Mouse (Mus musculus) gastrocnemius, postnatal 36 days (tissue): ENCODE measurements around the gene Sgk1. TPM values are rescaled to one million over a fixed set of nuclear protein-coding genes. Genes with fewer than 3 reads are reported as not detected.

ENCODE experiments used
- DNase-seq, 2 experiments: peaks; one replicate each; pipeline ENCODE4 v3.0.0; 2022
- intact Hi-C: fragments of 180-260 bp; cut with DNase I; formaldehyde crosslinking; loops from one replicate; pipeline ENCODE4 v1.15.1; 2025
- total RNA-seq, 2 experiments: library from RNA; stranded (reverse); gene quantifications; 2 replicates each; pipeline ENCODE4 v1.2.3; 2021

Sgk1 gene
- total RNA-seq, 2 experiments from 2014 or later = 192 to 226 TPM

GRCm38 (mm10) chr10:21994431-21994914 lies 112.5 kb downstream of the Sgk1 start:
- intact Hi-C loops = loop anchor here (1.0 to 5.0 kb wide), 3 partner anchors 137 to 392 kb away; no protein-coding TSS in a partner anchor
- peak; percentile 98 to 99 for DNase-seq

DNA sequence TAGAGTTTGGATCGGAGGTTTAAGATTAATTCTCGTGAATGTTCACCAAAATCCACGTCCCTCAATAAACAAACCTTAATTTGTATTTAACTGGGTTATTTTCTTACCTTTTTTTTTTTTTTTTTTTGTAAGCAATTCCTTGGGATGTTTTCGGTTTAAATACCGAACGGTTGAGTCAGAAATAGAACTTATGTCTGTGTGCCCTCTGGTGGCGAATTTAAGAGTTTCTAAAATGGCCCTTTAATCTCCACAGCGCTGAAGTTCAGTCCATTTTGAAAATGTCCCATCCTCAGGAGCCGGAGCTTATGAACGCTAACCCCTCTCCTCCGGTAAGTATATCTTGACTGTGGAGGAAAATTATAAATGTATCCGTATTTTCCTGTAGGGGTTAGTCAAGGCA lies 113.2 kb downstream of the Sgk1 start:
- peak in 1 of 2 experiments; percentile 18 for DNase-seq
- intact Hi-C loops = no loop called here

DNA sequence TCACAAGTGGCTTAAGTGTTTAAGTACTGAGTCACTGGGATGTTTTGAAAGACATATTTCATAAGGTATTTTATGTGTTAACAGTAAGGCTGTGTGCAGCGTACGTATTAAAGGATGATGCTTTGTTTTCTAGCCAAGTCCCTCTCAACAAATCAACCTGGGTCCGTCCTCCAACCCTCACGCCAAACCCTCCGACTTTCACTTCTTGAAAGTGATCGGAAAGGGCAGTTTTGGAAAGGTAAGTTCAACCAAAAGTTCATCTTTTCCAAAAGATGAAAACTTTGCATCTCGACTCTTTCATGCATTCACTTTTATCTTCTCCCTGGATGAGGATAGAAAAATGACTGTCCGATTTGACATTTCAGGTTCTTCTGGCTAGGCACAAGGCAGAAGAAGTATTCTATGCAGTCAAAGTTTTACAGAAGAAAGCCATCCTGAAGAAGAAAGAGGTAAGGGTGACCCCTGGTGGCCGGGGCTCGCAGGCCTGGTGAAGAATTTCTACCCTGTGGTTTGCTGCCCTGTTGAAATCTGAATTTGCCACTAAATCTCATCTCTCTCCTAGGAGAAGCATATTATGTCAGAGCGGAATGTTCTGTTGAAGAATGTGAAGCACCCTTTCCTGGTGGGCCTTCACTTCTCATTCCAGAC lies 113.8 kb downstream of the Sgk1 start:
- DNase-seq = peak; percentile 78 to 79
- intact Hi-C loops = no loop called here

- no peak for DNase-seq
- intact Hi-C loops = no loop called here
Observed at GRCm38 (mm10) chr10:21996660-21997447, 114.9 kb downstream of the Sgk1 start.

DNA sequence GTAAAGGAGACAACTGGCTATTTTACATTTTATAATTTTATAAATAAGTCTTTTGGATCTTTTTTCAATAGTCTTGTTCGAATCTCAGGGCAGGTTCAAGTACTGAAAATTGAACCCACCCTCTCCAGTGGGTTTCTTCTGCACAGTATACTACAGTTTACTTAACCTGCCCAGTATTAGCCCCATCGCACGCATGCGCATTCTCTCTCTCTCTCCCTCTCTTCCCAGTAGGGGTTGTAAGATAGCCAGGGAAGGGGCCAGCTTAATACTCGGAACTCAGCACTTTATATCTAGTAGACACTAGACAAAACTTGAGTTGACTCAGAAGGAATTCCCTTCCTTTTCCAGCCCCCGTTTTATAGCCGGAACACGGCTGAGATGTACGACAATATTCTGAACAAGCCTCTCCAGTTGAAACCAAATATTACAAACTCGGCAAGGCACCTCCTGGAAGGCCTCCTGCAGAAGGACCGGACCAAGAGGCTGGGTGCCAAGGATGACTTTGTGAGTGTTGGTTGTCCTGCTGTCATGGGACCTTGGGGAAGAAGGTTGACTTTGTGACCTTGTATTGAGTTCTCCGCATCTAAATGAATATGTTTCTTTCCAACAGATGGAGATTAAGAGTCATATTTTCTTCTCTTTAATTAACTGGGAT lies 115.7 kb downstream of the Sgk1 start:
- intact Hi-C loops = no loop called here
- DNase-seq = peak in 1 of 2 experiments; percentile 29

DNA sequence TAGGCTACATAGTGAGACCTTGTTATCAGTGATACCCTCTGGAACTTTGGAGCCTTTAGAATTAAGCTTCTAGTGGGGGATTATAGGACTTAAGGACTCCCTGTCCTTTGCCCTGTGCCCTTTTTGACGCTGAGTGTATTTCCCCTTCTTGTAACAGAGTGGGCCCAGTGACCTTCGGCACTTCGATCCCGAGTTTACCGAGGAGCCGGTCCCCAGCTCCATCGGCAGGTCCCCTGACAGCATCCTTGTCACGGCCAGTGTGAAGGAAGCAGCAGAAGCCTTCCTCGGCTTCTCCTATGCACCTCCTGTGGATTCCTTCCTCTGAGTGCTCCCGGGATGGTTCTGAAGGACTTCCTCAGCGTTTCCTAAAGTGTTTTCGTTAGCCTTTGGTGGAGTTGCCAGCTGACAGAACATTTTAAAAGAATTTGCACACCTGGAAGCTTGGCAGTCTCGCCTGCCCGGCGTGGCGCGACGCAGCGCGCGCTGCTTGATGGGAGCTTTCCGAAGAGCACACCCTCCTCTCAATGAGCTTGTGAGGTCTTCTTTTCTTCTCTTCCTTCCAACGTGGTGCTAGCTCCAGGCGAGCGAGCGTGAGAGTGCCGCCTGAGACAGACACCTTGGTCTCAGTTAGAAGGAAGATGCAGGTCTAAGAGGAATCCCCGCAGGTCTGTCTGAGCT lies 116.7 kb downstream of the Sgk1 start:
- DNase-seq = no peak
- intact Hi-C loops = no loop called here

GRCm38 (mm10) chr10:22000491-22001306 lies 118.7 kb downstream of the Sgk1 start:
- intact Hi-C loops = no loop called here
- no peak for DNase-seq

- intact Hi-C loops = no loop called here
- no peak for DNase-seq
Observed at GRCm38 (mm10) chr10:22001621-22002020, 119.6 kb downstream of the Sgk1 start.

DNA sequence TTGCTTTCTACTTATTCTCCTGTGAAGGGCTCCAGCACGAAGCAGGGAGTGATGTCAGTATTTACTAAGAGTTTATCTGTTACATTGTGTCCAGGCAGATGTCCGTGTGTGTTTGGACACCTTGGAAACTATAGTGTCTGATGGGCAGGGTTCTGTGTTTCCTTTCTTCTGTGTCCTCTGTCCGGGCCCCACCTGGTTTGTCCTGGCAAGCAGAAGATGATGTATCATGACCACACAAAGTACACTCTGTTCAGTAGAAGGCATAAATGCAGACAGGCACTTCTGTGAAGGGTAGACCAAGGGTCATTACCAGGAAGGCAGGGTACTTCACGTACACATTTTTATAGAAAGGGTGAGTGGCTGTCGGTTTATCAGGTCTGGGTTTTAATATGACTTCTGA lies 122.8 kb downstream of the Sgk1 start:
- DNase-seq = no peak
- intact Hi-C loops = no loop called here

DNA sequence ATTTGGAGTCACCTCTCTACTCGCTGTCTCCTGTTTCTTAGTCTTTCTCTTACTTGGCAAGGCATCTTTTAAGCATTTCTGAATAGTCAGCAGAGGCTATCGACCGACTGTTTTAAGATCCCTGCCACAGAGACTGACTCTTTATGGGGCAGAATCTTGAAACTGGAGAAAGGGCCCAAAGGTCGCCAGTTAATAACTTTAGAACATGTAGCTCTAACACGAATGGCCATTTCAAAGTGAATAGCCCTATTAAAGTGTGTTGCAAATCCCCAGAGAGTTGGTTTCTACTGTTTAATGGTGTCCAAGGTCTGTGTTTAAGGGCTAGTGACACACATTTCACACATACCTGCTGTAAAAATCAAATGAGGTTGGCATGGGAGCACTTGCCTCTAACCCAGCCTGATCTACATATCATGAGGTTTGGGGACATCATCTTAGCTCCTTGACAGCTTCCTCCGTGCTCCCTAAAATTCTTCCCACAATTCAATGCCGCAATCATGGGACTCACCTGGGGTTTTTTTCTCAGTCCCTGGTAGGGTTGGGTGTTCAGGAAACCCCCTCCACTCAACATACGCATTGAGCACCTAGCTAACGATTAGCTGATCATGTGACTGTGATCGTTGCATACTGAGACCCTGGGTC lies 125.3 kb downstream of the Sgk1 start:
- intact Hi-C loops = no loop called here
- DNase-seq = no peak

GRCm38 (mm10) chr10:22007802-22008172 lies 125.8 kb downstream of the Sgk1 start:
- intact Hi-C loops = loop anchor here (1.0 kb wide), 1 partner anchor 544 kb away; no protein-coding TSS in a partner anchor
- DNase-seq = no peak

GRCm38 (mm10) chr10:22010088-22010818 lies 128.3 kb downstream of the Sgk1 start:
- intact Hi-C loops = loop anchor here (2.0 kb wide), 2 partner anchors 589 to 625 kb away; no protein-coding TSS in a partner anchor
- DNase-seq = peak; percentile 69 to 78

GRCm38 (mm10) chr10:22017469-22018159 lies 135.6 kb downstream of the Sgk1 start:
- intact Hi-C loops = no loop called here
- DNase-seq = no peak

GRCm38 (mm10) chr10:22018618-22019017 lies 136.6 kb downstream of the Sgk1 start:
- intact Hi-C loops = no loop called here
- no peak for DNase-seq

DNA sequence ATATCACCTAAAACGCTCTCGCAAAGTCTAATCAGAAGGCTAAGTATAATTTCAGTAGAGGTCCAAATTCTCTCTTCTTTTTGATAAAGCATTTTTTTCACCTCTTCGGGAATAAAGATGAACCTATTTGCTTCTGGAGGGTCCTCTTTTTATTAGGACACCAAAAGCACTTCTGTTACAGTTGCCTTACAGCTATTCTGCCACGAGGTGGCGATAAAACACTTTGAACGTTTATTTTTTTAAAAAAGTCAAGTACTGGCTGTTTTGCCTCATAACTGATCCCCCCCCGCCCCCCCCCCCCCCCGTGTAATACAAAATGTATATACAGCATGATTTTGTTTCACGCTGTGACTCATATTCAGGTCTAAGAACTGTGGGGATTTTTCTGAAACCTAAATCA lies 152.3 kb downstream of the Sgk1 start:
- DNase-seq = no peak
- intact Hi-C loops = loop anchor here (5.0 kb wide), 1 partner anchor 543 kb away; no protein-coding TSS in a partner anchor

DNA sequence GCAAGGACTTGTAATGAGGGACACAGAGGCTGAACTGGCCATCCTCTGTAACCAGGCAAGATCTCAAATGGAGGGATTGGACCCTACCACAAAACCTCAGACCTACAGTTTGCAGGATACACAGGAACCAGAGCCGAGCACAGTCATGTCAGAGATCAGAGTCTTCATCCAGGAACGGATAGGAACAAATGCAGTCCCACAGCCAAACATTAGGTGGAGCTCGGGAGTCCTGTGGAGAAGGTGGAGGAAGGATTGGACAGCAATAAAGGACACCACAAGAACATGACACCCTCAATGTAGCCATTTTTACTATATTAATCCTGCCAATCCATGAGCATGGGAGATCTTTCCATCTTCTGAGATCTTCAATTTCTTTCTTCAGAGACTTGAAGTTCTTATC lies 154.3 kb downstream of the Sgk1 start:
- intact Hi-C loops = loop anchor here (5.0 kb wide), 2 partner anchors 126 to 441 kb away; no protein-coding TSS in a partner anchor
- peak; percentile 8 to 29 for DNase-seq
